Mouse (Mus musculus) spleen, postnatal 10 days (tissue): Measurements from ENCODE around the gene Smpd3.
"Not testable (repeated sequence)": the region's sequence is repeated elsewhere in the genome, so short reads cannot be mapped to it uniquely, and the experiment has no call there.

Source experiments
- DNase-seq, 2 experiments: peaks; one replicate each; pipeline ENCODE4 v3.0.0; 2021 to 2022; ENCODE audit warnings: low spot score in 2 of 2

Smpd3 gene

DNA sequence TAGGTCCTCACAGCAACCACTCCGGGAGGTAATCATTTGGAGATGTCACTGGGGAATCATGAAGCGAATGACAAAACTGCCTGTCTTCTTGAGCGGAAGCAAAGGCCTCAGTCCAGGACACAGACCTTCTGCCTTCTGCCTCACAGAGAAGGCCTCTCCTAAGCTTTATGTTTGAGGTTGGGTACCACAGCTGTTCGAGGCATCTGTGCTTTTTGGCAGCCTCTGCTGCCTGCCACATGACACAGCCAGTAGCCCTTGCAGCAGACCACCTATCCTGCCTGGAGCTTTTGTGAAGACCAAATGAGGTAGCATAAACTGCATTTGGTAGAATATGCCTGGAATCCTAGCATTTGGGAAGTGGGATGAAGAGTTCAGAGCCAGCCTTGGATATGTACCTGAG lies 11.2 kb downstream of the Smpd3 start:
- no peak for DNase-seq

GRCm38 (mm10) chr8:106321434-106321833 lies 16.4 kb downstream of the Smpd3 start:
- DNase-seq: no peak

GRCm38 (mm10) chr8:106320002-106320401 lies 17.8 kb downstream of the Smpd3 start:
- DNase-seq: no peak

- DNase-seq: no peak
These were observed 20.7 kb downstream of the Smpd3 start for GRCm38 (mm10) chr8:106317091-106317490.

DNA sequence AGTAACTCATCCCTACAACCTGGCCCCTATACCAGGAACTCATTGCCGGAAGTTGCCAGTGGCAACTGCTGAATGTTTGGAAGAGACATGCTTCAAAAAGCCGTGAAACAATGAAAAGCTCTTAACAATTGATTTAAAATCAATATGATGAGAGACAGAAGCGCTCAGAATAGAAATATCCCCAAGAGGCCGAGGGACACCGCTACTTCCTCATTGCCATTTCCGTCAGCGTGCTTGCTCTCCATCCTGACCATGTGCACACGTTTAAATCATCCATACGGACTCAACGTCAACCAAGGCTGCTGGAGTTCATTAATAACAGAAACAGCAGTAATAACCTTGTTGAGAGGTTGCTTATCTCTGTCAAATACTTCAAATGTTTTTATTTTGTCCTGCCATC lies 21.3 kb downstream of the Smpd3 start:
- DNase-seq: no peak

DNA sequence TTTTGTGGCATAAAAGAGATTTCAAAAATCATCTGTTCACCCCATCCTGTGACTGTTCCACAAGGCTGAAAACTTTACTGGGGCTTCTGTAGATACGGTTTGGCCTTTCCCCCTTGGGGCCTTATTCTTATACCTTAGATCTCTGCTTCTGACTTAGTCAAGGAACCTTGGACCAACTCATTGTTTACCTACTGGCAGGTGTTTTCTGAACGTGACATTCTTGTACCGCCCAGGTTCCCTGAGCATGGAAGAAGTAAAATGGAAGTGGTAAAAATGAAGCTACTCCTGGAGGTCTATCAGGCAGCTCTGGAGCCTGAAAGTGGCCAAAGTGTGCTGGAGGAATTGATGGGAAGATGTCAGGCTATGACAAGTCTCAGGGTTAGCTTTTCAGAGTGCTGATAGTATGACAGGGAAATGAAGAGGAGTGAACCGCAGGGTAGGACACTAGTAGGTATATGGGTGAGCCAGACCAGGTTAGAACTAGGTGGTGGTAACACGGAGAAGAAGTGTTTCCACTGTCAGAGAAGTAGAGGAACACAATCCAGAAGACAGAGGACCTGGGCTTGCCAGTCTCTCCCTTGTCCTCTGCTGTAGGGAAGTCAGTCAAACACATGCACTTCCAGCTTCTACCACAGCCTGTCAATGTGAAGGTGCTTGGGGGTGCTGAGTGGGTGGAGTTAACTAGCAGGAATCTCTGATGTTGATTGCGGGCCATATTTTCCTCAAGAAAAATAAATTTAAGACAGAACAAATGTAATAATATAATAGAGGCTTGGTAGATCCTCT lies 22.2 kb downstream of the Smpd3 start:
- no peak for DNase-seq

- no peak for DNase-seq
These were observed 24.0 kb downstream of the Smpd3 start for GRCm38 (mm10) chr8:106313799-106314198.

DNA sequence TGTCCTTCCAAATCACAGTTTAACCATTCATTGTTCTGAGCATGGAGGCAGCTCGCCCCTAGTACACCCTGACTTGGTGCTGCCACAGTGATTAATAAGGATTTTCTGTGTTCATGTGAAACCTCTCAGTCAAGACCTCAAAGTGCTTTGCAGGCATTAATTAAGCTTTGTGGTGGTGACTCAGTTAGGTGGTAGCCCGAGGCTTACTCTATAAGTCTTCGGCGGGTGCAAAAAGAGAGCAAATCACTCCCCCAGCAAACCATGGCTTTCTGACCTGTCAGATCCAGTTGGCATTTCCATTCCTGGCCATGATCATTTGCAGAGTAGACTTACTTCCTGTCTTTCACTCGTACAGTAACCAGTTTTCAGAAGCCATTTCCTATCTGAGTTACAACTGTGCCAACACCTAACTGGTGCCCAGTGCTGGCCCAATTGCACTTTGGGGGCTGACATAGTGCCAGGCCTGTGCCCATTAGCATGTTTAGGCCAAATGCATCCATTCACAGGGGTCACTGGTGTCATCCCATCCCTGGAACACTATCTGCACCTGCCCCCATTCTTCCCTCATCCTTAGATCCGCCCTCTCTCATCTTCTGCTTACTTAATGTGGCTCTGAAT lies 24.6 kb downstream of the Smpd3 start:
- DNase-seq: no peak

DNA sequence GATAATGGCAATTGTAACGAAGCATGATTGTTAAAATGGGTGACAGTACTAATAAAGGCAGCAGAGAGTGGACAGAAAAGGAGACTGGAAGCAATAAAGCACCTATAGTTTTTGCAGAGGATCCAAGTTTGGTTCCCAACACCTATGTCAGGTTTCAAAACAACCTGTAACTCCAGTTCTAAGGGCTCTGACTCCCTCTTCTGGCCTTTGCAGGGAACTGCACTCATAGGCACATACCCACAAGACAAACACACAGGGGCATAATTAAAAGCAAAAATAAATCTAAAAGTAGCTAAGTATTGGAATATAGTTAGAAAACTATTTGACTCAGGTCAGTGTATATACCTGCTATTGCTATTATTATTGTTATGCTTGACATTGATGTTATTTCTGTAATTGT lies 25.8 kb downstream of the Smpd3 start:
- DNase-seq: no peak

DNA sequence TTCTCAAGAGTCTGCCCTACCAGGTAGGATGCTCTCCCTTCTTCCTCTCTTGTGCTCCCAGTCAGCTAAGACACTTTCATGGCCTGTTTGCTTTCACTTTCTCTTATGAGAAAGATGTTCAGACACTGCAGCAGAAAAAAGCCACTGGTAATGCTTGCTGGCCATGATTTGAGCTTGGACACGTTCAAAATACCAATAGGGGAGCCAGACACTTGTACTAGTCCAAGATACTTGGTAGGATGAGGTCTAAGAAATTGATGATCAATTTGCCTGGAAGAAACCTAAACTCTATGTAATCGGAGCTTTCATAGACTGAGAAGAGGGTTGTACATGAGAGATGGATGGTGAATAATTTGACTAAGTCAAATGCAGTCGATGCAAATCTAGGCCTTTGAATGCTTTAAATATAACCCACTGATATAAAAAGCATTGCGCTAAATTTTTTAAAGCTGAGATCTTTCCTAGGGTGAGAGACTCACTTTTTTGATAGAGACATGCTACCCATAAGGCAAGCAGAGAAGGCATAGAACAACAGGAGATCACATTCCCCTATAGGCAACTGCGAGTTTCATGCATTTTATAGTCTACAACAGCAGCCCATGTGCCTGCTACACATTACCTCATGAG lies 27.6 kb downstream of the Smpd3 start:
- DNase-seq: no peak

DNA sequence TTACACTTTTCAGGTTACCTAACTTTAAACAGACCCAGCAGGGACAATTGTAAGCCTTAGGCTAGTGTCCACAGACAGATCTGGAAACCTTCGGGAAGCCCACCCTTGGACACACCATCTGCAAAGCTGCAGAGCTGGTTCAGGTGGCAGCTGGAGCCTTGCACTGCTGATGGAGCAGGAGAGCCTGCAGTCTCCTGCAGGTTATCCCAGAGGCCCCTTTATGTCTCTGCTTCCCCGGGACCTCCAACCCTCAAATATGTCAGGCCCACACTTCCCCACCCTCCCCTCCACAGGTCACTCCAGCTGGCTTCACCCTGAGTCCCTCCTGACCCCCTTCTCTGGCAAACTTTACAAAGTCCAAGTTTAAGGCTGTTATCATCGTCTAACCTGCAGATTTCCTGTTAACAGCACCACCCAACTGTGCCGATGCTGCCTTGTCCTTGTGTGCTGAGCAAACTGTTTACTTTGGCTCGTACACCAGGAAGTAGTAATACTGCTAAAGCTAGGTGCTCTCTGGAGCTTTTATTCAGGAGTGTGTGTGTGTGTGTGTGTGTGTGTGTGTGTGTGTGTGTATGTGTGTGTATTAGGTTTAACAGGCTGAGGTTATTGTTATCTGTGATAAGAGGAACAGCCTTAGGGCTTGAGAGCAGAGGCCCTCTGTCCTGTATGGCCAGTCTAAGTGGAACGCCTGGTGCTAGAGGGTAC lies 29.6 kb downstream of the Smpd3 start:
- DNase-seq: not testable (repeated sequence)

GRCm38 (mm10) chr8:106307586-106307985 lies 30.2 kb downstream of the Smpd3 start:
- peak in 1 of 2 experiments; percentile 38 for DNase-seq

DNA sequence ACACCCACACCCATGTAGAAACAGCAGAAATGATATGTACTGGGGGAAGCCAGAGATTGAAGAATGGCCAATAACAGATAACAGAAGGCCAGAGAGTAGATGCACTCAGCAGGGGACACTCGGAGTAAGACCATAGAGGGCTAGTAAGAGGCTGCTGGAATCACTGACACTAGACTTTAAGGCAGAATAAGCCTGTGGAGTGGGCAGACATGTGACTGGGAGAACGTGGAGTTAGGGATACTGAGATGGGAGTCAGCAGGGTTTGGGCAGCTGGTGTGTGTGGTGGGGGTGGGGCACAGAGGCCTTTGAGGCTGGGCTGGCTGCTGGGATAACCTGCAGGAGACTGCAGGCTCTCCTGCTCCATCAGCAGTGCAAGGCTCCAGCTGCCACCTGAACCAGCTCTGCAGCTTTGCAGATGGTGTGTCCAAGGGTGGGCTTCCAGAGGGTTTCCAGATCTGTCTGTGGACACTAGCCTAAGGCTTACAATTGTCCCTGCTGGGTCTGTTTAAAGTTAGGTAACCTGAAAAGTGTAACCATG lies 31.0 kb downstream of the Smpd3 start:
- not testable (repeated sequence) for DNase-seq

- no peak for DNase-seq
These were observed 31.7 kb downstream of the Smpd3 start for GRCm38 (mm10) chr8:106306076-106306475.

- DNase-seq: no peak
These were observed 32.5 kb downstream of the Smpd3 start for GRCm38 (mm10) chr8:106305301-106305700.

DNA sequence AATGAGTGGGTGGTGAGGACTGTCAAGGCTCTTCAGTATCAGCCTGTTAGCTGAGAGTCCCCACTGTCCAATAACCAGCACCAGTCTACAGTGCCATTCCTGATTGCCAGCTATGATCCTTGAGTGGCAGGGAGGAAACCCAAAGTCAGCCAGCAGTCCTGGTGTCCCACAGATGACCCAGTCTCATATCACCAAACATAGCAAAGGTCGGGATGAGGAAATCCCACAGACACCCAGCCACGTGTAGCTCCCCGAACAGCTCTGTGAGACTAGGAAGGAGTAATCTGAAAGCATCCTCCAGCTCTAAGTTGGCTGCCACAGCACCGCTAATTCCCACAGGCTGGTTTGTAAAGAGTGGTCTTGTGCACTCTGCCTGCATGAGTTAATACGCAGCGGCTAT lies 33.5 kb downstream of the Smpd3 start:
- no peak for DNase-seq

- no peak for DNase-seq
These were observed 36.8 kb downstream of the Smpd3 start for GRCm38 (mm10) chr8:106300739-106301715.

GRCm38 (mm10) chr8:106299686-106300085 lies 38.1 kb downstream of the Smpd3 start:
- no peak for DNase-seq

DNA sequence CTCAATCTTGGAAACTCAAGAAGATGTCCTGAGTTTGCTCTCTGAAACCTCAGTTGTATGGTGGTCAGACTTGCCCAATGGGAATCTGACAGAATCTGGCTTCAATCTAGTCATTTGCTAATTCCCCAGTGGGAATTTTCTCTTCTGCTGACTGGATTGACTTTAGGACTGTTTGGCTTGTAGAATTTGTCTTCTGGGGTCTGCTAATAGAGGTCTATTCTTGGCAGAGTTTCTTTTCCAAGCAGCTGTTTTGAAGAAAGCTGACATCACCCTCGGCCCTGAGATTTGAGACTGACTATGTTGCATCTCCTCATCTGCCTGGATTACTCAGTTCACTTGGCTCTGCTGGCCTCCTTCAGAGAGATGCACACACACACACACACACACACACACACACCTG lies 38.9 kb downstream of the Smpd3 start:
- no peak for DNase-seq

- no peak for DNase-seq
These were observed 39.5 kb downstream of the Smpd3 start for GRCm38 (mm10) chr8:106298261-106298660.
